Mouse (Mus musculus): ENCODE data around the gene Fkbp5. TPM values are rescaled to one million over a fixed set of nuclear protein-coding genes. Genes with fewer than 3 reads are reported as not detected.
"Not testable (repeated sequence)": the region's sequence is repeated elsewhere in the genome, so short reads cannot be mapped to it uniquely, and the experiment has no call there.

Gene Fkbp5
- polyA plus RNA-seq, 1 experiment = 185 TPM

DNA sequence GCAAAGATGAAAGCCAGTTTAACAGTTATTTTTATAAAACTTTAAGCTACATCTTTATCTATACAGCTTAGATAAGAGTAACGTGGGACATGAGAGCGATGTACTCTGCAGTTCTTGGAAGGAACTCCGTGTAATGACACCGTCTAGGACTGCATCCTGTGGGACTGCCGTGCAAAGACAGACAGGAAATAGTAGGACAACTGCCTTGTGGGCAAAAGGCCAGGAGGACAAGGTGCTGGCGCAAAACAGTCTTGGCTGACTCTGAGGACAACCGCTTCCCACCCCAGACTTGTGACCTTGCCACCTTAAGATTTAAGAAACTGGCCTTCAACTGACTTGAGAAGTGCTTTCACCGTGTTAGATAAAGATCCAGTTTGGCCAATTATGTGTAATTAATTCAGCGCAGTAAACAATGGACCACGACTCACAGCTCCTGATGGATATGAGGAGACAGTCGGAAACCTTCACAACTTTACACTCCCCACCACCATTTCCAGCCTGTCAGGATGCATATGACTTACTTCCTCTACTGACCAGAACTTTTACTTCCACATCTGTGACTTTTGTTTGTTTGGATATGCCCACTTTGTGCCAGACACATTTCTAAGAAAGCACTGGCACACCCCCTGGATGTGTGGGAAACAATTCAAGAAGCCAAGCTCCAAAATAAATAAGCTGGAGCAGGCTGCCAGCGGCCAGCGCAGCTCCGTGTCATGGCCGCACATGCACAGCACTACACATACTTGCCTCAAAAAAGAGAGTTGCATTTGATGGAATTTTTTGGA, 88.7 kb downstream of the Fkbp5 start:
- 67% methylated on average over 15 of the region's 15 CpGs for WGBS
- no peak for TF ChIP-seq CTCF (IDR thresholded peaks at IDR 0.05; ENCODE audit: insufficient read depth, low read depth, low read length)
- no peak for TF ChIP-seq POLR2A (IDR thresholded peaks at IDR 0.05; ENCODE audit: insufficient read depth, low read depth, low read length)

DNA sequence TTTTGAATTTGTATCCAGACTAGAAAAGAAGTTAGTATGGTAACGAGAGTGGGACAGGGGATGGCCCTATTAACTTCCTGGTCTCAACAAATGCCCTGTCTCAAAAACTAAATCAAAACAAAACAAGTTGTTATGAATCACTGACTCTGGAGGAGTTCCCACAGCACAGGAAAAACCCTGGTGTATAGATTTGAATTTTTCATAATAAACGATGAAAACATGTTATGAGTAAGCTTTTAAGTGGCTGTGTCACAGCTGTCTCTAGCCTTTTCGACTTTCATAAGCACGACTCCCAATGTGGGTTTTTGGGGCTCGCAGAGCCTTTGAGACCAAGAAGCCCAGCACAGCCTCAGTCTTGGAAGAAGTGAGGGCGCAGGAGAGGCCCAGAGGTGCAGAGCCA, 89.7 kb downstream of the Fkbp5 start:
- Histone ChIP-seq H3K4me1 (ENCODE audit: control insufficient read depth, insufficient read depth, low read length) (peaks cover 2% of the 10 kb centered on the region; the same call in 1 of the 2 replicates), H3K4me3 (ENCODE audit: insufficient read depth, low read depth, low read length) (no peak overlapping the region), H3K27ac (ENCODE audit: insufficient read depth, low read depth, low read length) (no peak overlapping the region)
- TF ChIP-seq POLR2A (IDR thresholded peaks at IDR 0.05; ENCODE audit: insufficient read depth, low read depth, low read length) = no peak
- TF ChIP-seq CTCF (IDR thresholded peaks at IDR 0.05; ENCODE audit: insufficient read depth, low read depth, low read length) = no peak
- WGBS = 91% methylated on average over 6 of the region's 6 CpGs

More for the DNA sequence above, 88.7 kb downstream of the Fkbp5 start:
- H3K4me3 ChIP-seq (ENCODE audit: insufficient read depth, low read depth, low read length) = no peak overlapping the region
- peaks cover 2% of the 10 kb centered on the region; the same call in 1 of the 2 replicates for H3K4me1 ChIP-seq (ENCODE audit: control insufficient read depth, insufficient read depth, low read length)
- H3K27ac ChIP-seq (ENCODE audit: insufficient read depth, low read depth, low read length) = no peak overlapping the region

DNA sequence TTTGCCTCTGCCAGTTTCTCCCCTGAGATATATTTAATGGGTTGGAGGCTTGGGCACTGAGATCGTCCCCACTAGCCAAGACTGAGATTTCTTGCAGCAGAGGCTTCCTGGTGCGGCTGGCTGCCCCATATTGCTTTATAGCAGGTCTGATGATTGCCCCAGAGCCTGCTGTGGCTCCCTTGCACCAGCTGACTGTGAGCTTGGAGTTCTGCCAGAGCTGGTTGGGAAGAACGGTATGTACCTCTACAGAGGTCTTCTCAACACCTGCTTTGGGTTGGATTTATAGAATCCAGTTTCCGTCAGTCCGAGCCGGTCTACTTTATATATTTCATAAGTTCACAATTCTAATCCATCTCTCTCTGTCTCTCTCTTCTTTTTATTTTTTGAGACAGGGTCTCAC, 93.0 kb downstream of the Fkbp5 start:
- whole genome bisulfite sequencing = 72% methylated on average over 6 of the region's 6 CpGs
- H3K27ac ChIP-seq (ENCODE audit: insufficient read depth, low read depth, low read length) = no peak overlapping the region
- TF ChIP-seq CTCF (IDR thresholded peaks at IDR 0.05; ENCODE audit: insufficient read depth, low read depth, low read length) (no peak), POLR2A (IDR thresholded peaks at IDR 0.05; ENCODE audit: insufficient read depth, low read depth, low read length) (no peak)
- H3K4me3 ChIP-seq (ENCODE audit: insufficient read depth, low read depth, low read length) = no peak overlapping the region
- H3K4me1 ChIP-seq (ENCODE audit: control insufficient read depth, insufficient read depth, low read length) = peaks cover 8% of the 10 kb centered on the region

DNA sequence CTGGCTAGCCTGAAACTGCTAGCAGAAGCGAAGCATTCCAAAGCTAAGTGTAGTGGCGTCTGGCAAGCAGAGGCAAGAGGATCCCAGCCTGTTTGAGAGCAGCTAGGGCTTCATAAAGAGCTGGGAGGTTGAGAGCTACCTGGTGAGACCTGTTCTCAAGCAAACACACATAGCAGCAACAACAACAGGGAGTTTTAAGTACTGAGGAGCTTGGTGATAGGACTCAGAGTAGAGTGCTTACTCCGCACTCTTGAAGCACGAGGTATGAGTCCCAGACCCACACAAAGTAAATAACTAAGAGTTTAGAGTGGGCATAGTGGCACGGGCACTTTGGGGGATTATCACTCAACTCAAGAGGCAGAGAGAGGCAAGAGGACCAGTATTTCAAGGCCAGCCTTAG, 96.3 kb downstream of the Fkbp5 start:
- H3K4me1 ChIP-seq (ENCODE audit: control insufficient read depth, insufficient read depth, low read length) = peaks cover 8% of the 10 kb centered on the region
- H3K27ac ChIP-seq (ENCODE audit: insufficient read depth, low read depth, low read length) = peak overlapping the region; percentile 49
- no peak overlapping the region for H3K4me3 ChIP-seq (ENCODE audit: insufficient read depth, low read depth, low read length)
- TF ChIP-seq POLR2A (IDR thresholded peaks at IDR 0.05; ENCODE audit: insufficient read depth, low read depth, low read length) (no peak), CTCF (IDR thresholded peaks at IDR 0.05; ENCODE audit: insufficient read depth, low read depth, low read length) (no peak)
- WGBS = 92% methylated on average over 5 of the region's 5 CpGs

DNA sequence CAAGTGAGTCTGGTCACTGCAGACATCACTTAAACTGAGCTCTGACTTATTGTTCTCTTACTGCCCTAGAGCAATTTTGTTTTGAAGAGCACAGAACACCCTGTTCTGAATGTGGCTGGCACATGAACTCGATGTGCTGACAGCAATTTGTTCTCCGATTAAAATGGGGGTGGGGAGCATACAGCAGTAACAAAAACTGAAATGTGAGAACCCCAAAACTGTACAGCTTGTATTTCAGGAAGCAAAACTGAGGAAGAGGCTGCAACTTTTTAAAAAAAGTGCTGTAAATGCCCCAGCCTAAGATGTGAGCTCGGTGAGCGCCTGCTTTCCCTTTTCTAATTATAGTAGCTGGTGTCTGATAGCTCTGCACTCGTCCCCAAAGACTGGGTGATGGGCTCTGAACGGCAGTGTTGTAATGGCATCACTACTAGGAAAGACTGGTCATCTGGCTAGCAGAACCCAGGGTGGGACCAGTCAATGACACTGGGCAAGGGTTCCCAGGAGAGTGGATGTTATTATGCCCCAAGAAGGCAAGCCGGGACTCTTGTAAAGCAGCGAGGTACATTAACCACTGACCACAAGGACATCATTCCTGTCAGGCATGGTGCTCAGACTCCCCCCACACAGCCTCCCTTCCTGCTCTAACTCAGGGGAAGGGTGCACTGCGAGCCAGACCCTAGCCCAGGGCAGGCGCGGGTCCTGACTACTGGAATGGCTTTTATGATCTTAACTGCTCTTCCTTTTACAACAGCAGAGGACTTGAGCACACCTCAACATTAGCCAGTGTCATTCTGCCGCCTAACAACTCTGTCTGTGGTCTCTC, 96.9 kb downstream of the Fkbp5 start:
- H3K4me3 ChIP-seq (ENCODE audit: insufficient read depth, low read depth, low read length) = no peak overlapping the region
- peak overlapping the region; percentile 49 for H3K27ac ChIP-seq (ENCODE audit: insufficient read depth, low read depth, low read length)
- WGBS = 51% methylated on average over 12 of the region's 12 CpGs
- no peak for TF ChIP-seq CTCF (IDR thresholded peaks at IDR 0.05; ENCODE audit: insufficient read depth, low read depth, low read length)
- no peak for TF ChIP-seq POLR2A (IDR thresholded peaks at IDR 0.05; ENCODE audit: insufficient read depth, low read depth, low read length)
- H3K4me1 ChIP-seq (ENCODE audit: control insufficient read depth, insufficient read depth, low read length) = peaks cover 8% of the 10 kb centered on the region

DNA sequence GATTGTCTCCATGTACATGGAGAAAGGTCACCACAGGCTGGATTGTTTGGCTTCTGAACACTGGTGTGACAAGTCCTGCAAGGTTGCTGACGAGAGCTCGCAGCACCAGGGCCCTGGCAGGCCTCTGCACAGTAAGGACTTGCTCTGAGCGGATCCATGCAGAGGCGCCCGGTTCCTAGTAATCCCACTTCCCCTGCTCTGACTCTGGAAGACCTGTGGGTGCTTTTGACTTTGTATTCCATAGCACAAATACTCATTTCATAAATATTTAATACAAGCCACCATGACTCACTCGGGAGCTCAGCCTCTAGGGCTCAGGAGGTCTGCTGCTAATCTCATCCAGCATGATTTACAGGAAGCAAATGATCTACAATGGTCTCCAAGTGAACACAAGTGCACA, 97.7 kb downstream of the Fkbp5 start:
- 84% methylated on average over 6 of the region's 6 CpGs for WGBS
- Histone ChIP-seq H3K4me3 (ENCODE audit: insufficient read depth, low read depth, low read length) (no peak overlapping the region), H3K27ac (ENCODE audit: insufficient read depth, low read depth, low read length) (0 out of 2 replicates have a peak overlapping the region, but pooled peaks have one; percentile 2), H3K4me1 (ENCODE audit: control insufficient read depth, insufficient read depth, low read length) (peaks cover 8% of the 10 kb centered on the region)
- TF ChIP-seq CTCF (IDR thresholded peaks at IDR 0.05; ENCODE audit: insufficient read depth, low read depth, low read length) (no peak), POLR2A (IDR thresholded peaks at IDR 0.05; ENCODE audit: insufficient read depth, low read depth, low read length) (no peak)

DNA sequence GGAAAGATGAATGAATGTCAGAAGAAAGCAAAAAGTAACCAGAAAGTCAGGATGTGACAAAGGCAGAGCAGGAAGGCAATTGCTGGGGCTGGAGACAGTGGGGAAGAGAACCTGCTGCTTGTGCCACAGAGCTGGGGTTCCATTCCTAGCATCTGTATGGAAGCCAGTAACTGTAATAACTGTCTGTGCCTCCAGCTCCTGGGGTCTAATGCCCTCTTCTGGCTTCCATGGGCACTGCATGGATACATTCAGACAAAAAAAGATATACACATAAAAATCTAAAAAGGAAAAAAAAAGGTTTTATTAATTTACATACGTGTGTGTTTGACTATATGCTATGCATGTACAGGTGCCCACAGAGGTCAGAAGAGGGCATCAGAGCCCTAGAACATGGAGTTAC, 98.4 kb downstream of the Fkbp5 start:
- no peak overlapping the region for H3K27ac ChIP-seq (ENCODE audit: insufficient read depth, low read depth, low read length)
- H3K4me3 ChIP-seq (ENCODE audit: insufficient read depth, low read depth, low read length) = no peak overlapping the region
- WGBS = 95% methylated on average over 1 of the region's 1 CpGs
- peaks cover 8% of the 10 kb centered on the region for H3K4me1 ChIP-seq (ENCODE audit: control insufficient read depth, insufficient read depth, low read length)
- TF ChIP-seq CTCF (IDR thresholded peaks at IDR 0.05; ENCODE audit: insufficient read depth, low read depth, low read length) (no peak), POLR2A (IDR thresholded peaks at IDR 0.05; ENCODE audit: insufficient read depth, low read depth, low read length) (no peak)

DNA sequence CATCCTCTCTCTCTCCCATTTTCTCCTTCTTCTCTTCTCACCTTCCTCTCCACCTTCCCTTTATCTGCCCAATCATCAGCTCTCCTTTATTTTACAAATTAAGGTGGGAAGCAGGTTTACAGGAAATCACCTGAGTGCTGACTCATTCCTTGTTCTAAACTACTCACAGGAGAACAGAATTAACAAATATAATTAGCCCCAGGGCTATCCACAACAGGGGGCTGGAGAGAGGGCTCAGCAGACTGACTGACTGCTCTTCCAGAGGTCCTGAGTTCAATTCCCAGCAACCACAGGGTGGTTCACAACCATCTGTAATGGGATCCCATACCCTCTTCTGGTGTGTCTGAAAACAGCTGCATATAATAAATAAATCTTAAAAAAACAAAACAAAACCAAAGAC, 98.8 kb downstream of the Fkbp5 start:
- not testable (repeated sequence) for H3K27ac ChIP-seq (ENCODE audit: insufficient read depth, low read depth, low read length); H3K4me1 ChIP-seq (ENCODE audit: control insufficient read depth, insufficient read depth, low read length); H3K4me3 ChIP-seq (ENCODE audit: insufficient read depth, low read depth, low read length)

DNA sequence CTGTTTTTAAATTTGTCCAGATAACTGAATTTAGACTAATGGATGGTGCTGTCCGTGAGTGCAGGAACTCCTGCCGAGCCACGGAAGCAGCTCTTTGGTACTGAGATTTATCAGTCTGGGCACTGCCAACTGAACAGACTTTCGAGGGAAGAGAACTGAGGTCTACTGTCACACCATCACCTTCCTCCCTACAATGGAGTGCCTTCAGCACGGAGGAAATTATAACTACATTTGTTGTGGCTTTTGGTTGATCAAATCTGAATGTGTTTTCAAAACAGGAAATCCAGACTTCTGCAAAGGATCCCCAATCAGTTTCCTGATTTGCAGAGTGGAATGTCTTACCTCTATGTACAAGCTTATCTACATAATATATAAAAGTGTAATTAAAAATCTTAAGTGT, 99.6 kb downstream of the Fkbp5 start:
- H3K4me3 ChIP-seq (ENCODE audit: insufficient read depth, low read depth, low read length) = no peak overlapping the region
- H3K4me1 ChIP-seq (ENCODE audit: control insufficient read depth, insufficient read depth, low read length) = peaks cover 8% of the 10 kb centered on the region
- TF ChIP-seq POLR2A (IDR thresholded peaks at IDR 0.05; ENCODE audit: insufficient read depth, low read depth, low read length) (no peak), CTCF (IDR thresholded peaks at IDR 0.05; ENCODE audit: insufficient read depth, low read depth, low read length) (no peak)
- WGBS = 89% methylated on average over 5 of the region's 5 CpGs
- no peak overlapping the region for H3K27ac ChIP-seq (ENCODE audit: insufficient read depth, low read depth, low read length)

Data from olfactory bulb, adult 2 months (tissue).